Mouse (Mus musculus) embryo, embryonic 11.5 days (tissue): Measurements from ENCODE around the gene Sec11a.
"Not testable (repeated sequence)": the region's sequence is repeated elsewhere in the genome, so short reads cannot be mapped to it uniquely, and the experiment has no call there.

ENCODE experiments used
- DNase-seq: peaks from one replicate; pipeline ENCODE4 v3.0.0-alpha.2; 2012; ENCODE audit warnings: low read depth, low spot score

The Sec11a gene

GRCm38 (mm10) chr7:80956891-80957290, 9.3 kb upstream of the Sec11a start:
- no peak for DNase-seq

GRCm38 (mm10) chr7:80954251-80954650, 6.7 kb upstream of the Sec11a start:
- DNase-seq: no peak

- no peak for DNase-seq
Measured at GRCm38 (mm10) chr7:80952140-80952539, 4.6 kb upstream of the Sec11a start.

- DNase-seq: no peak
Measured at GRCm38 (mm10) chr7:80951461-80951860, 3.9 kb upstream of the Sec11a start.

GRCm38 (mm10) chr7:80939808-80940207, 7.8 kb downstream of the Sec11a start:
- no peak for DNase-seq

GRCm38 (mm10) chr7:80937304-80937666, 10.3 kb downstream of the Sec11a start:
- not testable (repeated sequence) for DNase-seq

- not testable (repeated sequence) for DNase-seq
Measured at GRCm38 (mm10) chr7:80936617-80937303, 10.8 kb downstream of the Sec11a start.

GRCm38 (mm10) chr7:80935834-80936233, 11.7 kb downstream of the Sec11a start:
- DNase-seq: no peak

- DNase-seq: no peak
Measured at GRCm38 (mm10) chr7:80932777-80933176, 14.8 kb downstream of the Sec11a start.

- no peak for DNase-seq
Measured at GRCm38 (mm10) chr7:80931618-80932207, 15.9 kb downstream of the Sec11a start.

- no peak for DNase-seq
Measured at GRCm38 (mm10) chr7:80923165-80923564, 24.4 kb downstream of the Sec11a start.

- no peak for DNase-seq
Measured at GRCm38 (mm10) chr7:80919647-80920008, 28.0 kb downstream of the Sec11a start.

- no peak for DNase-seq
Measured at GRCm38 (mm10) chr7:80918982-80919646, 28.5 kb downstream of the Sec11a start.

GRCm38 (mm10) chr7:80917916-80918465, 29.6 kb downstream of the Sec11a start:
- no peak for DNase-seq

GRCm38 (mm10) chr7:80912496-80912895, 35.1 kb downstream of the Sec11a start:
- DNase-seq: no peak

GRCm38 (mm10) chr7:80911053-80911452, 36.5 kb downstream of the Sec11a start:
- no peak for DNase-seq

GRCm38 (mm10) chr7:80904921-80905515, 42.6 kb downstream of the Sec11a start, which contains the start of gene Nmb:
Gene Nmb, minus strand, starts transcription at chr7:80905076.
- peak; percentile 49 for DNase-seq

- DNase-seq: no peak
Measured at GRCm38 (mm10) chr7:80903625-80904422, 43.8 kb downstream of the Sec11a start.

GRCm38 (mm10) chr7:80901541-80902274, 45.9 kb downstream of the Sec11a start:
- DNase-seq: no peak

- peak; percentile 82 for DNase-seq
Measured at GRCm38 (mm10) chr7:80900944-80901501, 46.6 kb downstream of the Sec11a start, which contains the start of gene Wdr73. Gene Wdr73, minus strand, starts transcription at chr7:80901269.
